Mouse (Mus musculus) layer of hippocampus, adult 2 months (tissue): ENCODE measurements around the gene Zfp612. TPM values are rescaled to one million over a fixed set of nuclear protein-coding genes. Genes with fewer than 3 reads are reported as not detected.
"Not testable (repeated sequence)": the region's sequence is repeated elsewhere in the genome, so short reads cannot be mapped to it uniquely, and the experiment has no call there.

ENCODE experiments used
- DNase-seq, 2 experiments: peaks; one replicate each; pipeline ENCODE4 v3.0.0; 2022; ENCODE audit warnings: low spot score in 2 of 2
- H3K27ac ChIP-seq: fragments of 200-600 bp; 2 replicates; pipeline ENCODE4 v1.8.1; 2022
- H3K4me3 ChIP-seq: fragments of 200-600 bp; 2 replicates; pipeline ENCODE4 v1.8.1; 2022; ENCODE audit warnings: mild to moderate bottlenecking
- CTCF ChIP-seq: fragments of 200-600 bp; conservative IDR thresholded peaks from 2 replicates; pipeline ENCODE4 v1.8.1; 2022; ENCODE audit warnings: antibody characterized with exemption, mild to moderate bottlenecking, moderate library complexity
- long read RNA-seq, 2 experiments: library from polyadenylated mRNA; stranded (forward); transcript quantifications; one replicate each; pipeline ENCODE4 v2.0.0; 2021; ENCODE audit warnings: borderline mapping rate in 2 of 2
- total RNA-seq, 2 experiments: library from RNA; stranded (reverse); gene quantifications; 2 replicates each; pipeline ENCODE4 v1.2.3; 2021

Zfp612 gene
- total RNA-seq = 10 to 100 TPM; 25.7 to 31.6 TPM
- long read RNA-seq, experiment 1, full-length matches to known transcripts = 3 of 7 reads
- long read RNA-seq, experiment 1, partial matches to known transcripts = 0 of 7 reads
- long read RNA-seq, experiment 1, other reads (novel, unspliced or antisense) = 4 of 7 reads
- long read RNA-seq, experiment 2, full-length matches to known transcripts = 12 of 19 reads
- long read RNA-seq, experiment 2, partial matches to known transcripts = 1 of 19 reads
- long read RNA-seq, experiment 2, other reads (novel, unspliced or antisense) = 6 of 19 reads

DNA sequence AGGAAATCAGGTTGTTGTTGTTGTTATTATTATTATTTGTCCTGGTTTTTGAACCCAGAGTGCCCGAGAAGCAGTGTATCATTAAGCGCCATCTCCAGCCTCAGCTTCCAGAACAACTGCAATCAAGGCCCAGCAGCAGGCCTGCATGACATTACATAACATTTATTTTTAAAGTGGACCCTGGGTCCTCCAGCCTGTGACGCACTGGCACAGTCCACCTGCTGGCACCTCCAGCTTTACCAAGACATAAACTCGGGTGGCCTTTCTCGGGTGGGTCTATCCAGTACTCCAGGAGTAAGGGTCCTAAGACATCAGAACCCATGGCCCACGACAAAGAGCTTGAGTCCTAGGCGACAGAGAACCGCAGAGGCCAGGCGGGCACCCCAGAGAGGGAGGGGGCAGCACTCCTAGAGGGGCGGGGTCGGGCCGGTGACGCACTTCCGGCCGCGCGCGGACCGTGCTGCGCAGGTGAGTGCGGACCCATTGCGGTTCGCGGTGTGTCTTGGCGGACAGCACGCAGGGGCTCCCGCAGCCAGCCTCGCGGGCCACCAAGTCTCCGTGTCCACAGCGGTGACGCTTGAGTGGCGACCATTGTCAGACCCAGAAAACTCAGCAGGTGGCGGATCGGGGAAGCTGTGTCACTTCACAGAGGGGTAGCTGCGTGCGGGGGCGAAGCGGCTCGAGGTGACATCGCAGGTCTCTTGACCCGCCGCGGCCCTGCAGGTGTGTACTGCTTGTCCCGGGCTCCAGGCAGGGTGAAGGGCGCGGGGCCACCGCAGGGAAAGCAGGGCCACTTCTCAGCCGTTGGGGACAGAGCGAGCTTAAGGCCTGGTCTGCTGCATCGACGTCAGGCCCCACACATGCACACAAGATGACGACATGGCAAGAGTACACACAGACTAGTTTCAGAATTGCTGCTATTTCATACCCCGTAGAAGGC lies at the start of gene Zfp612:
Zfp612 (plus strand) TSS at position 465 of the 940 bp plus-strand sequence.
- peak within 1 kb of the TSS; percentile 85 for H3K27ac ChIP-seq

GRCm38 (mm10) chr8:110033771-110034170 lies 45.8 kb upstream of the Zfp612 start:
- not testable (repeated sequence) for DNase-seq, H3K4me3 ChIP-seq, H3K27ac ChIP-seq

More for the DNA sequence above, at the start of gene Zfp612:
- no peak for TF ChIP-seq CTCF
- peak; percentile 53 to 70 for DNase-seq
- peak within 1 kb of the TSS; percentile 89 for H3K4me3 ChIP-seq

- Histone ChIP-seq H3K4me3 (no peak overlapping the region), H3K27ac (no peak overlapping the region)
- no peak for TF ChIP-seq CTCF
- no peak for DNase-seq
These were observed 45.2 kb upstream of the Zfp612 start for GRCm38 (mm10) chr8:110034331-110034730.

DNA sequence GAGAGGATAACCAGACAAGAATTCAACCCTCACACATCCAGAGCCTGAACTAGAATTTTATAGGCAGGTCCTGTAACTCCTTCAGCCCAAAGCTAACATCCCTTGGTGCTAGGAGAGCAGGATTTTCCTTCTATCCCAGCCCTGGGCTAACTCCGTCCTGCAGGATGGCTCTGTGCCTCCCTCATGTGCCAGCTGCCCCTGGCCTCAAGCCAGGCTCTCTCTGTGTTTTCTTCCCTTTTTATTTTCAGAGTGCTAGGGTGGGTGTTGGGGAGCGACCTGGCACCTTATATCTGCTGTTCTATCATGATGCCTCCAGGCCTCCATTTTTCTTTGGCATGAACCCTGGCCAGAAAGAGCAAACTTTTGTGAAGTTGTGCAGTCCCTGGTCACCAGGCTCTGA lies 43.4 kb upstream of the Zfp612 start:
- Histone ChIP-seq H3K4me3 (no peak overlapping the region), H3K27ac (no peak overlapping the region)
- no peak for TF ChIP-seq CTCF
- peak in 1 of 2 experiments; percentile 15 for DNase-seq

DNA sequence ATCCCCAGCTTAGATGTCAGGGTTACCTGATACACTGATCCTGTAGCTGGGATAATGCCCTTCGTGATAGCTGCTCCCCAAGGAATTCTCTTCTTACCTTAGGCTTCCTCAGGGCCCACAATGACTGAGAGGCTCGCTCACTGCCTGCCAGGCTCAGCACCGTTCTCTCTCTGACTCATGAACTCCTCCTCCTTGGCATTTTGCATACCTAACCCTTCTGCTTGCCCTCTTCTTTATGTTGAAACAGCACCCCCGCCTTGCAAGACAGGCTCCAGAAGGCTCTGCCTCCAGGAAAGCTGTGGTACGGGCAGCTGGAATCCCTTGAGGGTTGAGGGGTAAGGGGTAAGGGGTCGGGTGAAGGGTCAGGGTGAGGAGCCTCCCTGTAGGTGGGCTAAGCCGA lies 40.3 kb upstream of the Zfp612 start:
- H3K27ac ChIP-seq = no peak overlapping the region
- no peak overlapping the region for H3K4me3 ChIP-seq
- no peak for TF ChIP-seq CTCF
- no peak for DNase-seq

- Histone ChIP-seq H3K4me3 (no peak within 1 kb of the TSS), H3K27ac (no peak within 1 kb of the TSS)
- DNase-seq = no peak
- no peak for TF ChIP-seq CTCF
These were observed 39.9 kb upstream of the Zfp612 start, which contains the start of gene Chst4 for GRCm38 (mm10) chr8:110039659-110040058. TSS of gene Chst4 (minus strand) at chr8:110039740.

DNA sequence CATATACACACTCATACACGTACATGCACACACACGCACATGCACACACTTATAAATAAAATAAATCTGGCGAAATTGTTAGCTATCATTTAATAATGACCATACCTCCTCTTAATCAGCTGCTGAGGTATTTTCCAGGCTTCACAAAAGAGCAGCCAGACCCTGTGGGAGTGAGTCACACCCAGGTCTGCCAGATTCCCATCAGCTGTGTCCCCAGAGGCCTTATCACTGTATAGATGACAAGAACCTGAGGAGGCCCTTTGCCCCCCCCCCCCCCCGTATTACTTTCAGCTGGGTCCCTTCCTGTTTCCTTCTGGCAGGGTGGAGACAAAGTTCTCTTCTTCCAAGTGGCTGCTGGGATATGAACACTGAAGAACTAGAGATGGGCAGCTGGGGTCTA lies 39.0 kb upstream of the Zfp612 start:
- H3K27ac ChIP-seq = no peak overlapping the region
- TF ChIP-seq CTCF = no peak
- DNase-seq = no peak
- no peak overlapping the region for H3K4me3 ChIP-seq

DNA sequence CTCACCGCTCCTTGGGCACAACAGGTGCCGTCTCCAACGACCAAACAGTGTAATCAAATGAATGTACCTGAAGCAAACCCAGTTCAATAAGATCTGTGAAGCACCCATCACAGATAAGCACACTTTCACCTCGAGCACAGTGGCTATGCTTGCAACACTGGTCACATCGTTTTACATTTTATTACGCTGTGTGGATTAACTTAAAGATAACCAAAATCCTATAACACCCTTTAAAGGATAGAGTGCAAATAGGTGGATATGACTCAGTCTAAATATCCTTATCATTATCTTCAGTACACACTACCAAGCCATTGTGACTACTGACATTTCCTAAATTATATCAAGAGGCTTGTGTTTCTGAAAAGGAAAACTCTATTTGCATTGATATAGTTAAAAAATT lies 28.3 kb upstream of the Zfp612 start:
- H3K4me3 ChIP-seq = no peak overlapping the region
- no peak overlapping the region for H3K27ac ChIP-seq
- TF ChIP-seq CTCF = no peak
- DNase-seq = no peak

DNA sequence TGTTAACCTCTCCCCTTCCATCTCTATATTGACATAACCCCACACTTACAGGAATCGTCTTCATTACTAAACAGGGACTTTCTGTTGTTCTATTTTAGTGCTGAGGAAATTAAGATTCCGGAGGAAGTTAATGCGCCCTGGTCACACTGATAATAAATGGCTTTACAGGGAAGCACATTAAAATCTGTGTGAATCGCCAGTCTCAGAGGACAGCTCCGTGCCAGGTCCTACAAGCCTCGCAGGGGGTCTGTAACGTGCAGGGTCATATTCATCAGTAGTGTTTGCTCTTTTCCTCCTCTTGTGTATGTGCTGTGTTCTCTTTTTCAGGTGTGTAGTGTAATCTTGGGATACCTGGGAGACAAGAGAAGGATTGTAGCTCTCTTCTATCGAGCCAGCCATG lies 21.3 kb upstream of the Zfp612 start:
- TF ChIP-seq CTCF = no peak

GRCm38 (mm10) chr8:110064161-110064560 lies 15.4 kb upstream of the Zfp612 start:
- no peak for TF ChIP-seq CTCF
- H3K4me3 ChIP-seq = no peak overlapping the region
- H3K27ac ChIP-seq = no peak overlapping the region
- no peak for DNase-seq

More for the DNA sequence above, 21.3 kb upstream of the Zfp612 start:
- Histone ChIP-seq H3K4me3 (no peak overlapping the region), H3K27ac (no peak overlapping the region)
- no peak for DNase-seq

- no peak overlapping the region for H3K27ac ChIP-seq
- no peak for DNase-seq
- no peak for TF ChIP-seq CTCF
- no peak overlapping the region for H3K4me3 ChIP-seq
These were observed 14.8 kb upstream of the Zfp612 start for GRCm38 (mm10) chr8:110064606-110065365.

DNA sequence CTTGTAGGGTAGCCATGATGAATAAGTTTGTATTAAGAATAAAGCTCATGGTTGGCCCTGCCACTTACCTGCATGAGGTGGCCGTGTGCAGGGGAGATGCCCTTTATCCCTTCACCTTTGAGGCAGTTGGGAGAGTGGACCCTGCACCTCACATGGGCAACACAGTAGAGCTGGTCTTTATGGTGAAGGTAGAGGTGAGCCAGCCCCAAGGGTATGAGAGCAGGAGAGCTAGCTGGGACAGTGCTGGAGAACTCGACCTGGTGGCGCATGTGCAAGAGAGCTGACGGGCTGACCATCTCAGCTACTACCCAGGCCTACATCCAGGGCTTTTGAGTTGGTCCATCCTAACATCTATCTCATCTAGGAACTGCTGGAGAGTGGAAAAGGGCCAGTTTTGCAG lies 13.9 kb upstream of the Zfp612 start:
- DNase-seq = no peak
- TF ChIP-seq CTCF = no peak
- no peak overlapping the region for H3K27ac ChIP-seq
- H3K4me3 ChIP-seq = no peak overlapping the region

GRCm38 (mm10) chr8:110069706-110070105 lies 9.8 kb upstream of the Zfp612 start:
- DNase-seq = no peak
- Histone ChIP-seq H3K27ac (no peak overlapping the region), H3K4me3 (no peak overlapping the region)
- TF ChIP-seq CTCF = no peak
